Mouse (Mus musculus): Measurements from ENCODE around the gene Mgat4b. TPM values are rescaled to one million over a fixed set of nuclear protein-coding genes. Genes with fewer than 3 reads are reported as not detected.

Mgat4b gene
- total RNA-seq, 2 experiments from 2014 or later = 27.6 to 38.9 TPM

- DNase-seq = no peak
These were observed 15.1 kb downstream of the Mgat4b start for GRCm38 (mm10) chr11:50225611-50226378.

GRCm38 (mm10) chr11:50226406-50226805 is 15.7 kb downstream of the Mgat4b start:
- DNase-seq = no peak

- DNase-seq = no peak
These were observed 16.5 kb downstream of the Mgat4b start for GRCm38 (mm10) chr11:50227226-50227625.

- no peak for DNase-seq
These were observed 17.0 kb downstream of the Mgat4b start for GRCm38 (mm10) chr11:50227736-50228135.

GRCm38 (mm10) chr11:50228772-50229171 is 18.1 kb downstream of the Mgat4b start:
- DNase-seq = no peak

- no peak for DNase-seq
These were observed 18.7 kb downstream of the Mgat4b start for GRCm38 (mm10) chr11:50229252-50229910.

- DNase-seq = no peak
These were observed 20.0 kb downstream of the Mgat4b start for GRCm38 (mm10) chr11:50230481-50231304.

GRCm38 (mm10) chr11:50231411-50231810 is 20.7 kb downstream of the Mgat4b start:
- DNase-seq = no peak

- DNase-seq = no peak
These were observed 22.3 kb downstream of the Mgat4b start for GRCm38 (mm10) chr11:50233022-50233421.

GRCm38 (mm10) chr11:50233993-50234392 is 23.3 kb downstream of the Mgat4b start:
- DNase-seq = no peak

- DNase-seq = no peak
These were observed 23.9 kb downstream of the Mgat4b start for GRCm38 (mm10) chr11:50234606-50235005.

GRCm38 (mm10) chr11:50236540-50236936 is 25.8 kb downstream of the Mgat4b start:
- peak; percentile 89 for DNase-seq

GRCm38 (mm10) chr11:50236937-50237835 is 26.5 kb downstream of the Mgat4b start:
- DNase-seq = no peak

- DNase-seq = no peak
These were observed 27.6 kb downstream of the Mgat4b start, which contains the start of gene Ltc4s for GRCm38 (mm10) chr11:50238324-50238723. Ltc4s (minus strand) TSS chr11:50238616.

- no peak for DNase-seq
These were observed 28.4 kb downstream of the Mgat4b start for GRCm38 (mm10) chr11:50238821-50239791.

- DNase-seq = no peak
These were observed 29.7 kb downstream of the Mgat4b start for GRCm38 (mm10) chr11:50240235-50240911.

GRCm38 (mm10) chr11:50243926-50244325 is 33.2 kb downstream of the Mgat4b start:
- DNase-seq = no peak

GRCm38 (mm10) chr11:50245269-50245668 is 34.6 kb downstream of the Mgat4b start:
- no peak for DNase-seq

- DNase-seq = no peak
These were observed 37.9 kb downstream of the Mgat4b start for GRCm38 (mm10) chr11:50248473-50249171.
